Mouse (Mus musculus): ENCODE results near the gene Bsx. TPM values are rescaled to one million over a fixed set of nuclear protein-coding genes. Genes with fewer than 3 reads are reported as not detected.

The Bsx gene
- polyA plus RNA-seq, 1 experiment from 2014 or later: not detected

GRCm38 (mm10) chr9:40851515-40851914 is 22.4 kb upstream of the Bsx start:
- no peaks in the 10 kb centered on the region for H3K36me3 ChIP-seq (ENCODE audit: insufficient read depth, low read length)
- no peaks in the 10 kb centered on the region for H3K9me3 ChIP-seq (ENCODE audit: low read length)
- ATAC-seq: no peak
- no peak for TF ChIP-seq EP300 (IDR thresholded peaks at IDR 0.05)
- TF ChIP-seq CTCF (IDR thresholded peaks at IDR 0.05): no peak
- H3K9ac ChIP-seq (replicated peaks; ENCODE audit: low read depth): no peak overlapping the region
- no peak overlapping the region for H3K4me3 ChIP-seq (ENCODE audit: low read depth, low read length)
- no peaks in the 10 kb centered on the region for H3K4me1 ChIP-seq (ENCODE audit: insufficient read depth, low read depth, low read length)
- no peaks in the 10 kb centered on the region for H3K27me3 ChIP-seq (replicated peaks; ENCODE audit: insufficient read depth, low read length)
- no peak for DNase-seq (ENCODE audit: low spot score)
- H3K27ac ChIP-seq (ENCODE audit: low read length): no peak overlapping the region
- no peak overlapping the region for H3K4me2 ChIP-seq (replicated peaks; ENCODE audit: low read depth, low read length)
- WGBS: 56% methylated on average over 2 of the region's 2 CpGs

GRCm38 (mm10) chr9:40858461-40859160 is 15.3 kb upstream of the Bsx start:
- peak overlapping the region; percentile 54 for H3K4me2 ChIP-seq (replicated peaks; ENCODE audit: low read depth, low read length)
- 10% methylated on average over 21 of the region's 21 CpGs for WGBS
- DNase-seq (ENCODE audit: low spot score): no peak
- no peak for ATAC-seq
- H3K9ac ChIP-seq (replicated peaks; ENCODE audit: low read depth): no peak overlapping the region
- H3K27ac ChIP-seq (ENCODE audit: low read length): no peak overlapping the region
- peak overlapping the region; percentile 37 for H3K4me3 ChIP-seq (ENCODE audit: low read depth, low read length)
- peaks cover 2% of the 10 kb centered on the region; the same call in 1 of the 2 replicates for H3K4me1 ChIP-seq (ENCODE audit: insufficient read depth, low read depth, low read length)
- TF ChIP-seq CTCF (IDR thresholded peaks at IDR 0.05) (no peak), EP300 (IDR thresholded peaks at IDR 0.05) (no peak)
- H3K27me3 ChIP-seq (replicated peaks; ENCODE audit: insufficient read depth, low read length): 0 out of 2 replicates have a peak, but pooled peaks cover 3% of the 10 kb centered on the region
- no peaks in the 10 kb centered on the region for H3K36me3 ChIP-seq (ENCODE audit: insufficient read depth, low read length)
- no peaks in the 10 kb centered on the region for H3K9me3 ChIP-seq (ENCODE audit: low read length)

GRCm38 (mm10) chr9:40859196-40859595 is 14.7 kb upstream of the Bsx start:
- Histone ChIP-seq H3K27ac (ENCODE audit: low read length) (no peak overlapping the region), H3K4me2 (replicated peaks; ENCODE audit: low read depth, low read length) (0 out of 2 replicates have a peak overlapping the region, but pooled peaks have one; percentile 54), H3K36me3 (ENCODE audit: insufficient read depth, low read length) (no peaks in the 10 kb centered on the region), H3K4me3 (ENCODE audit: low read depth, low read length) (peak overlapping the region; percentile 37; the same call in 1 of the 2 replicates), H3K4me1 (ENCODE audit: insufficient read depth, low read depth, low read length) (peaks cover 2% of the 10 kb centered on the region; the same call in 1 of the 2 replicates), H3K27me3 (replicated peaks; ENCODE audit: insufficient read depth, low read length) (0 out of 2 replicates have a peak, but pooled peaks cover 3% of the 10 kb centered on the region), H3K9me3 (ENCODE audit: low read length) (no peaks in the 10 kb centered on the region), H3K9ac (replicated peaks; ENCODE audit: low read depth) (no peak overlapping the region)
- WGBS: 9% methylated on average over 9 of the region's 9 CpGs
- no peak for ATAC-seq
- DNase-seq (ENCODE audit: low spot score): no peak
- TF ChIP-seq EP300 (IDR thresholded peaks at IDR 0.05) (no peak), CTCF (IDR thresholded peaks at IDR 0.05) (no peak)

GRCm38 (mm10) chr9:40870331-40870730 is 3.6 kb upstream of the Bsx start:
- H3K27me3 ChIP-seq (replicated peaks; ENCODE audit: insufficient read depth, low read length): peaks cover 50% of the 10 kb centered on the region

GRCm38 (mm10) chr9:40871369-40872155 is 2.4 kb upstream of the Bsx start:
- Histone ChIP-seq H3K4me2 (replicated peaks; ENCODE audit: low read depth, low read length) (0 out of 2 replicates have a peak overlapping the region, but pooled peaks have one; percentile 6), H3K4me1 (ENCODE audit: insufficient read depth, low read depth, low read length) (no peaks in the 10 kb centered on the region), H3K9me3 (ENCODE audit: low read length) (no peaks in the 10 kb centered on the region), H3K36me3 (ENCODE audit: insufficient read depth, low read length) (no peaks in the 10 kb centered on the region), H3K4me3 (ENCODE audit: low read depth, low read length) (no peak overlapping the region), H3K9ac (replicated peaks; ENCODE audit: low read depth) (no peak overlapping the region), H3K27me3 (replicated peaks; ENCODE audit: insufficient read depth, low read length) (peaks cover 62% of the 10 kb centered on the region), H3K27ac (ENCODE audit: low read length) (no peak overlapping the region)
- TF ChIP-seq CTCF (IDR thresholded peaks at IDR 0.05) (no peak), EP300 (IDR thresholded peaks at IDR 0.05) (no peak)
- no peak for ATAC-seq
- no peak for DNase-seq (ENCODE audit: low spot score)
- WGBS: 3% methylated on average over 34 of the region's 34 CpGs

More at GRCm38 (mm10) chr9:40870331-40870730, 3.6 kb upstream of the Bsx start:
- Histone ChIP-seq H3K36me3 (ENCODE audit: insufficient read depth, low read length) (no peaks in the 10 kb centered on the region), H3K4me1 (ENCODE audit: insufficient read depth, low read depth, low read length) (no peaks in the 10 kb centered on the region), H3K4me2 (replicated peaks; ENCODE audit: low read depth, low read length) (no peak overlapping the region), H3K9ac (replicated peaks; ENCODE audit: low read depth) (no peak overlapping the region), H3K4me3 (ENCODE audit: low read depth, low read length) (no peak overlapping the region), H3K9me3 (ENCODE audit: low read length) (no peaks in the 10 kb centered on the region), H3K27ac (ENCODE audit: low read length) (no peak overlapping the region)
- ATAC-seq: no peak
- DNase-seq (ENCODE audit: low spot score): no peak
- 78% methylated on average over 5 of the region's 5 CpGs for WGBS
- TF ChIP-seq CTCF (IDR thresholded peaks at IDR 0.05): no peak
- TF ChIP-seq EP300 (IDR thresholded peaks at IDR 0.05): no peak

GRCm38 (mm10) chr9:40872156-40872478 is 1.8 kb upstream of the Bsx start:
- Histone ChIP-seq H3K4me1 (ENCODE audit: insufficient read depth, low read depth, low read length) (no peaks in the 10 kb centered on the region), H3K4me2 (replicated peaks; ENCODE audit: low read depth, low read length) (no peak overlapping the region), H3K9ac (replicated peaks; ENCODE audit: low read depth) (no peak overlapping the region), H3K36me3 (ENCODE audit: insufficient read depth, low read length) (no peaks in the 10 kb centered on the region), H3K4me3 (ENCODE audit: low read depth, low read length) (no peak overlapping the region), H3K27ac (ENCODE audit: low read length) (no peak overlapping the region), H3K9me3 (ENCODE audit: low read length) (no peaks in the 10 kb centered on the region), H3K27me3 (replicated peaks; ENCODE audit: insufficient read depth, low read length) (peaks cover 64% of the 10 kb centered on the region)
- no peak for DNase-seq (ENCODE audit: low spot score)
- WGBS: 9% methylated on average over 8 of the region's 8 CpGs
- no peak for ATAC-seq
- TF ChIP-seq CTCF (IDR thresholded peaks at IDR 0.05): no peak
- TF ChIP-seq EP300 (IDR thresholded peaks at IDR 0.05): no peak
